Mouse (Mus musculus): ENCODE data around the gene Tprg. TPM values are rescaled to one million over a fixed set of nuclear protein-coding genes. Genes with fewer than 3 reads are reported as not detected.
A peak's percentile ranks its signal among the peaks of the same experiment; 100 is the strongest.

The Tprg gene
- total RNA-seq, 1 experiment: not detected

DNA sequence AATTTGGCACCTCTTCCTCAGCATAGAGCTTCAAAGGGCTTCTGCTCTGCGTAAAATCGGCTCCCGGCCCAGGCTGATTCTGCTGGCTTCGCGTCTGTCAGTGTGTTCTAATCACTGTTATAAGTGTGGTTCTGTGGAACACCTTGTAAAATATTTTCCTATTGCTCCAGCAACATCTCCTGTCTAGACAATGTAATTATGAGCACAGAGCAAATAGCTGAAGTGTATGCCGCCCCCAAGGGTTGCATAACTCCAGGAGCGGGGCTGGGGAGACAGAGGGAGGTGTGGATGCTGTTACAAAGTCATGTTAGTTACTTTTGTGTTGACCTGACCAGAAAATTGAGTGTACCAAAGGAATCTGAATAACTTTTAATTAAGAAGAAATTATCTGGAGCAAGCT lies 81.2 kb downstream of the Tprg start:
- no peaks in the 10 kb centered on the region for H3K4me1 ChIP-seq (ENCODE audit: control insufficient read depth in 2 of 2, insufficient read depth in 2 of 2, low read length in 2 of 2, poor library complexity in 1 of 2)
- DNase-seq (ENCODE audit: low read depth, low spot score): no peak
- no peak overlapping the region for H3K27ac ChIP-seq (ENCODE audit: insufficient read depth, low read depth, low read length, poor library complexity, severe bottlenecking)
- H3K9ac ChIP-seq (ENCODE audit: insufficient read depth, low read depth, low read length, poor library complexity, severe bottlenecking): no peak overlapping the region
- no peak overlapping the region for H3K4me3 ChIP-seq (ENCODE audit: insufficient read depth in 1 of 2, low read depth in 1 of 2, low read length in 2 of 2, poor library complexity in 1 of 2, severe bottlenecking in 1 of 2)
- in situ Hi-C loops (cut with MboI; ENCODE audit: low sequenced_read_pairs in 2 of 2, unreplicated experiment in 2 of 2): no loop called here
- H3K36me3 ChIP-seq (ENCODE audit: control insufficient read depth, insufficient read depth, low read length, poor library complexity, severe bottlenecking): no peaks in the 10 kb centered on the region
- no peak for TF ChIP-seq CHD2 (IDR thresholded peaks at IDR 0.05; ENCODE audit: low read depth, low read length)
- no peak for TF ChIP-seq ZNF384 (IDR thresholded peaks at IDR 0.05; ENCODE audit: low read depth, low read length)
- no peaks in the 10 kb centered on the region for H3K9me3 ChIP-seq (ENCODE audit: control insufficient read depth, insufficient read depth, low read depth, low read length)

- H3K27ac ChIP-seq (ENCODE audit: insufficient read depth, low read depth, low read length, poor library complexity, severe bottlenecking): no peak overlapping the region
- in situ Hi-C loops (cut with MboI; ENCODE audit: low sequenced_read_pairs in 2 of 2, unreplicated experiment in 2 of 2): no loop called here
- TF ChIP-seq MAFK (IDR thresholded peaks at IDR 0.05; ENCODE audit: insufficient read depth, low read depth, low read length) (no peak), ZC3H11A (IDR thresholded peaks at IDR 0.05; ENCODE audit: borderline replicate concordance, low read depth, low read length) (no peak), ZNF384 (IDR thresholded peaks at IDR 0.05; ENCODE audit: low read depth, low read length) (no peak), CHD2 (IDR thresholded peaks at IDR 0.05; ENCODE audit: low read depth, low read length) (no peak)
- H3K9me3 ChIP-seq (ENCODE audit: control insufficient read depth, insufficient read depth, low read depth, low read length): no peaks in the 10 kb centered on the region
- H3K4me3 ChIP-seq (ENCODE audit: insufficient read depth in 1 of 2, low read depth in 1 of 2, low read length in 2 of 2, poor library complexity in 1 of 2, severe bottlenecking in 1 of 2): no peak overlapping the region
- no peak overlapping the region for H3K9ac ChIP-seq (ENCODE audit: insufficient read depth, low read depth, low read length, poor library complexity, severe bottlenecking)
- no peaks in the 10 kb centered on the region for H3K4me1 ChIP-seq (ENCODE audit: control insufficient read depth in 2 of 2, insufficient read depth in 2 of 2, low read length in 2 of 2, poor library complexity in 1 of 2)
- no peak for DNase-seq (ENCODE audit: low read depth, low spot score)
- no peaks in the 10 kb centered on the region for H3K36me3 ChIP-seq (ENCODE audit: control insufficient read depth, insufficient read depth, low read length, poor library complexity, severe bottlenecking)
Measured at GRCm38 (mm10) chr16:25369984-25370412, 83.4 kb downstream of the Tprg start.

DNA sequence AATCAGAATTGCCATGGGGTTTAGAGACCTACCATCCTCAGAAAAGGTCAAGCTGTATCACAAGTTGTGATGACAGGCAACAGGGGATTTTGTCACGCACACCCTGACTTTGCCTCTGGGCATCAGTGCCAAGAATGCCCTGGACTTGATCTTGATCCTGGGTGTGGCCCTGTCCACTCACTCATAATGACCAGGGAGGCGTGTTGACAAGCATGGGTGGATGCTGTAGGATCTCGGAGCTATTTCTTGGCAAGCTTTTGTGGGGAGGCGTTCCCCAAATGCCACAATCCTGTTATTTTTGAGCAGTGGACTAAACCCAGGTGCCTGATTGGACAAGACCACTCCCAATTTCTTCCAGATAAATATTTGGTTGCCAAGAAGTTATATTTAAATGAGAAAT lies 87.5 kb downstream of the Tprg start:
- no peak overlapping the region for H3K9ac ChIP-seq (ENCODE audit: insufficient read depth, low read depth, low read length, poor library complexity, severe bottlenecking)
- in situ Hi-C loops (cut with MboI; ENCODE audit: low sequenced_read_pairs in 2 of 2, unreplicated experiment in 2 of 2): no loop called here
- TF ChIP-seq ZNF384 (IDR thresholded peaks at IDR 0.05; ENCODE audit: low read depth, low read length) (no peak), HCFC1 (IDR thresholded peaks at IDR 0.05; ENCODE audit: borderline replicate concordance, insufficient read depth, low read length) (no peak), CHD2 (IDR thresholded peaks at IDR 0.05; ENCODE audit: low read depth, low read length) (no peak), MAFK (IDR thresholded peaks at IDR 0.05; ENCODE audit: insufficient read depth, low read depth, low read length) (no peak), ZC3H11A (IDR thresholded peaks at IDR 0.05; ENCODE audit: borderline replicate concordance, low read depth, low read length) (no peak)
- H3K36me3 ChIP-seq (ENCODE audit: control insufficient read depth, insufficient read depth, low read length, poor library complexity, severe bottlenecking): no peaks in the 10 kb centered on the region
- no peak overlapping the region for H3K4me3 ChIP-seq (ENCODE audit: insufficient read depth in 1 of 2, low read depth in 1 of 2, low read length in 2 of 2, poor library complexity in 1 of 2, severe bottlenecking in 1 of 2)
- H3K9me3 ChIP-seq (ENCODE audit: control insufficient read depth, insufficient read depth, low read depth, low read length): no peaks in the 10 kb centered on the region
- H3K4me1 ChIP-seq (ENCODE audit: control insufficient read depth in 2 of 2, insufficient read depth in 2 of 2, low read length in 2 of 2, poor library complexity in 1 of 2): peaks cover 0 to 2% of the 10 kb centered on the region in 2 experiments; a peak in 1 of 4 replicates
- no peak for DNase-seq (ENCODE audit: low read depth, low spot score)
- no peak overlapping the region for H3K27ac ChIP-seq (ENCODE audit: insufficient read depth, low read depth, low read length, poor library complexity, severe bottlenecking)

DNA sequence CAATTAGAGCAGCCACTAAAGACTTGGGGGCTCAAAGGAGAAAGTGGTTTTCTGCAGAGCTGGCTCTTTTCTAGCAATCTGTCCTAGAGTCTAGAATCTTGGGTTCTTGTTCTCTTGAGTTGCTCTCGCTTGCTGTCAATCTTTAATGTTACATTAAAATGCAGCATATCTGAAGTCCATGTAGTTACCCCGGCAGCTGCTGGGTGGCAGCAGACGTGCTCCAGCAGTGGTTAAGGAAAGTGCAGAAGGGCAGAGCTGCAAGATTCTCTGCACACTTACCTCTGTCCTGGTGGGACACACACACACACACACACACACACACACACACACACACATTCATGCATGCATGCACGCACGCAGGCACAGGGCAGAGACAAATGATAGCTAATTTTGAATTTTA lies 88.2 kb downstream of the Tprg start:
- no peak for DNase-seq (ENCODE audit: low read depth, low spot score)

DNA sequence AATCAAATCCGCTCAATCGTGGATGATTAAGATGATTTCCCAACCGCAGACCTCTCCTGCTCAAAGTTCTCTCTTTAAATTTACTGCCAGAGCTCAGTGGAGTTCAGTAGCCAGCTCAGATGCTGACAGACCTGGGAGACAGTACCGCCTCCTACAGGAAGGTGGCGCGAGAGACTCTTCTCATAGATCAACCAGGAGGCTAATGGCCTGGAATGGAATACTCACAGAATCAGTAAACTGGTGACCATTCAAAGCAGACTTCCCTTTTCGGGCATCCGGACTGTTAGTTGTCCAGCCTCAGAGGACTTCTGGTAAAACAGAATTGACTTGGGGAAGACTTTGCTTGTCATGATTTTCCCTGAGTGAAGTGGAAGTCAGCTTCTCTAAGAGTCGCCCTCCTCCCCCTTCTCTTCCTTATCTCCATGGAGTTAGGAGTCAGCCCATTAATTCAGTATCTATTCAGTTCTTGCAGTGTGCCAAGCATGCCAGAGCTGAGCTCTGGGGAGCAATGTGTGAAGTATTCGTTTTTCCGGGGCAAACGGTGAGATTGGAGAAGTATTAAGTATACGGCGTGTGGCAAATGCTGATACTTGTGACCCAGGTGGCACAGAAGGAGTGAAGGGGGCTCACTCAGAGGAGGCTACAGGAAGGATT lies 90.2 kb downstream of the Tprg start:
- Histone ChIP-seq H3K4me3 (ENCODE audit: insufficient read depth in 1 of 2, low read depth in 1 of 2, low read length in 2 of 2, poor library complexity in 1 of 2, severe bottlenecking in 1 of 2) (no peak overlapping the region), H3K9me3 (ENCODE audit: control insufficient read depth, insufficient read depth, low read depth, low read length) (no peaks in the 10 kb centered on the region), H3K4me1 (ENCODE audit: control insufficient read depth in 2 of 2, insufficient read depth in 2 of 2, low read length in 2 of 2, poor library complexity in 1 of 2) (peaks cover 0 to 2% of the 10 kb centered on the region in 2 experiments; a peak in 1 of 4 replicates), H3K27ac (ENCODE audit: insufficient read depth, low read depth, low read length, poor library complexity, severe bottlenecking) (no peak overlapping the region), H3K36me3 (ENCODE audit: control insufficient read depth, insufficient read depth, low read length, poor library complexity, severe bottlenecking) (no peaks in the 10 kb centered on the region), H3K9ac (ENCODE audit: insufficient read depth, low read depth, low read length, poor library complexity, severe bottlenecking) (no peak overlapping the region)
- in situ Hi-C loops (cut with MboI; ENCODE audit: low sequenced_read_pairs in 2 of 2, unreplicated experiment in 2 of 2): no loop called here
- no peak for TF ChIP-seq HCFC1 (IDR thresholded peaks at IDR 0.05; ENCODE audit: borderline replicate concordance, insufficient read depth, low read length)
- peak; percentile 95 for TF ChIP-seq ZC3H11A (IDR thresholded peaks at IDR 0.05; ENCODE audit: borderline replicate concordance, low read depth, low read length)
- peak; percentile 70 for DNase-seq (ENCODE audit: low read depth, low spot score)

More for the DNA sequence above, 88.2 kb downstream of the Tprg start:
- Histone ChIP-seq H3K27ac (ENCODE audit: insufficient read depth, low read depth, low read length, poor library complexity, severe bottlenecking) (no peak overlapping the region), H3K9me3 (ENCODE audit: control insufficient read depth, insufficient read depth, low read depth, low read length) (no peaks in the 10 kb centered on the region), H3K9ac (ENCODE audit: insufficient read depth, low read depth, low read length, poor library complexity, severe bottlenecking) (no peak overlapping the region), H3K36me3 (ENCODE audit: control insufficient read depth, insufficient read depth, low read length, poor library complexity, severe bottlenecking) (no peaks in the 10 kb centered on the region), H3K4me1 (ENCODE audit: control insufficient read depth in 2 of 2, insufficient read depth in 2 of 2, low read length in 2 of 2, poor library complexity in 1 of 2) (peaks cover 0 to 2% of the 10 kb centered on the region in 2 experiments; a peak in 1 of 4 replicates), H3K4me3 (ENCODE audit: insufficient read depth in 1 of 2, low read depth in 1 of 2, low read length in 2 of 2, poor library complexity in 1 of 2, severe bottlenecking in 1 of 2) (no peak overlapping the region)
- in situ Hi-C loops (cut with MboI; ENCODE audit: low sequenced_read_pairs in 2 of 2, unreplicated experiment in 2 of 2): no loop called here
- TF ChIP-seq ZNF384 (IDR thresholded peaks at IDR 0.05; ENCODE audit: low read depth, low read length): no peak
- no peak for TF ChIP-seq CHD2 (IDR thresholded peaks at IDR 0.05; ENCODE audit: low read depth, low read length)
- no peak for TF ChIP-seq HCFC1 (IDR thresholded peaks at IDR 0.05; ENCODE audit: borderline replicate concordance, insufficient read depth, low read length)
- TF ChIP-seq ZC3H11A (IDR thresholded peaks at IDR 0.05; ENCODE audit: borderline replicate concordance, low read depth, low read length): 0 out of 2 replicates have a peak, but pooled peaks have one; percentile 7
- TF ChIP-seq MAFK (IDR thresholded peaks at IDR 0.05; ENCODE audit: insufficient read depth, low read depth, low read length): no peak
